Mouse (Mus musculus) gastrocnemius, postnatal 4 days (tissue): ENCODE measurements at regions not wholly inside any gene's neighbourhood (a gene's known extent, or its start where the extent isn't known, plus 50 kb on each side); places are given as distances from the start of the nearest gene placed in this dataset.

Experiments
- DNase-seq, 2 experiments: peaks; one replicate each; pipeline ENCODE4 v3.0.0; 2021 to 2022; ENCODE audit warnings: low spot score in 2 of 2, mixed read lengths in 2 of 2

DNA sequence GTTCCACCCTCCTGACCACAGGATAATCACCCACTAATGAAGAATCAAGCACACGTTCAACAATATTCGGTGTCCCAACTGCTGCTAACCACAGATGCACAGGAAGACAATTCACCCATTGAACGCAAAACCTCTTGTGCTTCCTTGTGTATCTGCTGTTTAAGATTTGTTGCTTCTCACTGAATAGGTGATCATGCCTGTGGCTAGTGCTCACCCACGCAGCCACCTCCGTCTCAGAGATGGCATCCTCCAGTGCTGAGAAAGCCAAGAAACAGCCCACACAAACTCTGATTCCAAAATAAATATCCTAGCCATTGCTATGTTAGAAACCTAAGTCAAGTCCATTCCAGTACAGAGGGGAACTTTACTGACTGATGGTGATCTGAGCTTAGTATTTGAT lies 520.7 kb upstream of the Adamts16 start:
- DNase-seq: no peak

DNA sequence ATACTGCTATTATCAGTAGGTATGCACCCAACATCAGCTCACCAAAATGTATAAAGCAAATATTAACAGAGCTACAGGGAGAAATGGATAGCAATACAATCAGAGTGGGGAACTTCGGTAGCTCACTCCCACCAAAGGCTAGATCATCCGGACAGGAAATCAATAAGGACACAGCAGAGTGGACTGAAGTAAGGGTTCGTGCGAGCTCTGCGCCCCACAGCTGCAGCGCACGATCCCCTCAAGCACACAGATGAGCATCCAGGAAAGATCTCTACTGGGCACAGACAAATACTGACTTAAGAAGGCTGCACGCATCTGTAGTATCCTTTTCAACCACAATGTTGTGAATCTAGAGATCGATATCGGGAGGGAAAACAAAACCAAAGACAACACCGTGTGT lies 517.5 kb upstream of the Adamts16 start:
- no peak for DNase-seq

DNA sequence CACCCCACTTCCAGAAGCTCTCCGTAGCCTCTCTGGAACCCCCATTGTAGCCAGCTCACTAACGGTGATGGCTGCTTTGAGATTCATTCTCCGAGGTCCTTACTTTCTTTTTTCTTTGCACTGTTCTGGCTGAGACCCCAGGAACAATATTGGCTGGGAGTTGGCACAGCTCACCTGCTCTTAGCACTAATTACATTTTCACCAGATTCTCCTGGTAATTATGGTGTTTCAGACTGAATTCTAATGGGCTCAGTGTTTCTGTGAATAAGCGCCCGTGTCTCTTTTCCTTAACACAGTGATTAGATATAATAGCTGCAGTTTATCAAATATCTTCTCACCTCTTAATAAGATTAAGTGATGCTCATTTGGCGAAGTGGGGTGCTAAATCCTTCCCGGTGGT lies 509.2 kb upstream of the Adamts16 start:
- no peak for DNase-seq

DNA sequence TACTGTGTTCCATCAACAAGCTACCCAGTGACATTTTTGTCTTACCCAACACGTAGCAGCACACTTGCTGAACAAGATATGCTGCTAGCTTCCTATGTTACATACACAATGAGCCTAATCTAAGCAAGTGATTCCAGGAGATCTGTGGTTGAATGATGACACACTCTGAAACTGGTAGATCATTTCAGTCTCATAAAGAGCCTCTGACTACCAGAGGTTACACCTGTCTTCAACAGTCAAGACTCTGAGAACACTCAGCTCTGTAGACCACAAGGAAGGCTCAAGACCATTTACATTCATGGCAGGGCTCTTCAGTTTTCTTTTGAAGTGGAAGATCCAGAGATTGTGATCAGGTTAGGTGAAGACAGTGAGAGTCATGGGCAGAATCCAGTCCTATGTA lies 501.3 kb upstream of the Adamts16 start:
- no peak for DNase-seq

DNA sequence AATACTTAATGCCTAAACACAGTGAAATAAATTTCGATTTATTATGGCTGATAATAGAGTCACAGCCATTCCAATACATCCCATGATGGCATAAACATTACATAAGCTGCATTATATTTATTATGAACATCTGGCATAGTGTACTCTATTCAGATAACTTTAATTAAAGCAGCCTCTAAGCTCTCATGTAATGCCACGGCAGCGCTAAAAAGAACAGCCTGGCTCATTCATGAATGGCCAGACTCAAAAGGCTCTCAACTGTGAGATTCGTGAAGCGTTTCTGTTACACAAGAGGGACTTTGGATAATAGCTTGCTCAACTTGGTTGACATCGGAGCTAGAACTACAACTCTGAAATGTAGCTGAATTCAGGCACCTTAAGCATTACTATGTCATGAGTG lies 497.1 kb upstream of the Adamts16 start:
- no peak for DNase-seq

DNA sequence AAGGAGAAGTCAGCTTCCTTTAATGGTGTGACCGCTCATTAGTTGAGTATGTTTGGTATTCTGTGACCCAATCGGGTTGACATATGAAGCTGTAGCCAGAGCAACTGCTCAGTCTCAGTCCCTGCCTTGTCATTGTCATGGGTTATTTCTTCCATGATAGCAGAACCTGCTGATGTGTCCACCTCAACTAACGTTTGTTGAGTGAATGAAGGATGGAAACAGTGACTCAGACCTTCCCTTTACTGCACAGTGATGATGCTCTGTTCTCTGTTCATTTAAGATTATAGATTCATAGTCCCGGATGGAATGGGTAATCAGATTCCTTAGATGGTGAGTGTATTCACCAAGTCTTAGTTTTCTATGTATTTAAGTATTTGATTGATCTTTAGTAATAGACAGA lies 493.3 kb upstream of the Adamts16 start:
- no peak for DNase-seq

DNA sequence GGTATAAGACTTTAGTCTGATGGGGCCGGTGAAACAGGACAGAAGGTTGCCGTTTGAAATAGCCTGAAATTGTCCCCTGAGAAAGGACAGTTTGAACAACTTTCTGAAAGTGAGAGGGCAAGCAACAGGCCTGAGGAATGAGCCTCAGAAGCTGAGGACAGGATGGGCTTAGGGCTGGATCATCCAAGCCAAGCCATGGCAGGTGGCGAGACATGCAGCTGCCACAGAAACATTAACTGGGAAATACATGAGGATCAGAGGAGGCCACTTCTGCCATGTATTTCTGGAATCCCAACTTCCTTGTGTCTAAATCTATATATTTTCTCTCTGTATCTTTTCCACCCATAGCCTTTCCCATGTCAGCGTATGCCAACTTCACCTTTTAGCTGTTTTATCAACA lies 491.5 kb upstream of the Adamts16 start:
- no peak for DNase-seq

DNA sequence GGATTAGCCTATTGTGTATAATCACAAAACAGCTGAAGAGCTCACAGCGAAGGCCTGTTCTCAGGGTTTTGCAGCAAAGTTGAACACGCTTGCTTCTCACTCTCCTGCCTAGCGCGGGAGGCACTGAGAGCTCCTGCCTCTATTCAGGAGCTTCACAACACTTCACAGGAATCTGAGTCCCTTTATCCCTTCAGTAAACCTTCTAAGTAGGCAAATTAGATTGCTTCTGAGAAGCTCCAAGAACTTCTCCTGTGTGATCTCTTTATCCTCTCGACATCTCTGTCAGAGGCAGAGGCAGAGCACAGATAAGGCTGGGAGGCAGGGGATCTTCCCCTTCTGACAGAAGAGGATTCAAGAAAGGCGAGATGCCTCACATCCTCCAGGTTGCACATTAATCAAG lies 488.7 kb upstream of the Adamts16 start:
- DNase-seq: no peak

DNA sequence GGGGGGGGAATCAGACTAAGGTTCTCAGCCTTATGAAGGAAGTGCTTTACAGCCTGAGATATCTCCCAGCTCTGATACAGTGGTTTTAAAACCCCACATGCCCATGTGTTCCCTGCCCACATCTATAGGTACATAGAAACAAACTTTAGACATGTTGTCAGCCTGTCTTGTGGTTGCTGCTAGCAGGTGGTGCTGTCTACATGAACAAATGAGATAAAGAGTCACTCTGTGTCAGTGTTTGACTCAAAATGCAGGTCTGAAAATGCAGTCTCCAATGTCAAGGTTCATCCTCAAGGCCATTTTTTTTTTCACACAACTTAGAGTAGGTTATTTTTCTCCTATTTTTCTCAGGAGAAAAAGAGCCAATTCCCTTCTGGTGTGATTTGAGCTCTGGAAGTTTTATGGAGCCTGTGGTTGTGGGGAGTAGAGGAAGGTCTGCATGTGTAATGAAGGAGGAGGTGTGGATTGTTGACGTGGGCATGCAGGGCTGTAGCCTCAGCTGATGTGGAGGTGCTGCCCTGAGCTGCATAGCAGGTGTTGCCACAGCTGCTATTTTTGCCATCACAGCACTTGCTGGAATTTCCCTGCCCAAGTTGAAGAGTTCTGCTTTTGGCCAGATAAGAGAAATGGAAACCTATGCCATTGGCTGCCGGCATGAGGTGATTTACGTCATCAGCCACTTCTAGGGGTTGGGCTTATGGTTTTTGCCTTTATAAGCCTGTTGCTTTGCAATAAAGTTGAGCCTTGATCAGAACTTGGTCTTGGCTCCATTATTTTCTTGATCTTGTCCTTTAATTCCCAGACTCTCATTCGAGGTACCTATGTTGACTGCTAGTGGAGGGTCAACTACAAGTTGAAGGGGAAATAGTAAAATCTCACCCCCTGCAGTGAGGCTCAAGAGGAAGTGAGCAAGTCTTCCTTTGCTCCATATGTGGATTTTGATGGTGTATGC lies 486.5 kb upstream of the Adamts16 start:
- DNase-seq: no peak

DNA sequence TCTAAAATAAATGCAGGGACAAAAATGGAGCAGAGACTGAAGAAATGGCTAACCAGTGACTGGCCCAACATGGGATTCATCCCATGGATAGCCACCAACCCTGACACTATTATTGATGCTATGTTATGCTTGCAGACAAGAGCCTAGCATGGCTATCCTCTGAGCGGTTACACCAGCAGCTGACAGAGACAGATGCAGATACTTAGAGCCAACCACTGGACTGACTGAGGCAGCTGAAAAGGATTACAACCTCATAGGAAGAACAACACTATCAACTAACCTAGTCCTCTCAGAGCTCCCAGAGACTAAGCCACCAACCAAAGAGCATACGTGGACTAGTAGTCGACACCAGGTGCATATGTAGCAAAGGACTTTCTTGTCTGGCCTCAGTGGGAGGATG lies 478.9 kb upstream of the Adamts16 start:
- no peak for DNase-seq

DNA sequence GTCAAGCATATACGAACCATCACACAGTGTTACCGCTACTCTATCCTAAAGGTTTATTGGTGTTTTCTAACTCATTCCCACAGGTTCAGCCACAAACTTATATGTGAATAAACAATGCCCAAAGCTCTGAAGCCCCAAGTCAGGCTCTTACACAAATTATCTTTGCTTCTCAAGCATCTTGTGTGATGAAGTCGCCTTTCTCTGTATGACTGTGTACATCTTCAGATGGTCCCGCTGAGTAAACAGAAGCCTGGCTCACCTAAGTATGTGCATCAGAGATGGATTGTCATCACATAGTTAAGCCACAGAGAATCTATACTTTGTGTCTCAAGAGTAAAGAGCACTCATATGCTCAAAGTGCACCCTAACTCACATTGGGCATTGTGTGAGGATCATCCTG lies 462.3 kb upstream of the Adamts16 start:
- no peak for DNase-seq

DNA sequence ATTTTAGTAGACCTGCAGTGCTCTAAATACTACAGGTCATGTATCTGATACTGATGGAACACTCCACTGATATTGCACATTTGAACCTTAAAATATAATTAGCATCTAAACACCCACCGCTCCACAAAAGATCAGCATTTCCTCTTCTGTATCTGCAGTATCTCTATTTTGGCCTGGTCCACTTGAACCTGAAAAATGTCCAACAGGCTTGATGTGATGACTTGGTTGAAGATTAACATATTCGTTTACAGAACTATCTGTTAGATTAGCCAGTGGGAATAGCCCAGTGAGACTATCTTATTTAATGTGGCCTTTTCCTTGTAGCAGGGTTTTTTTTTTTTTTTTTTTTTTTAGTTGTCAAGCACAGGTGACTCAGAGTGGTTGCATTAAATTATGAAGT lies 434.4 kb upstream of the Adamts16 start:
- no peak for DNase-seq

DNA sequence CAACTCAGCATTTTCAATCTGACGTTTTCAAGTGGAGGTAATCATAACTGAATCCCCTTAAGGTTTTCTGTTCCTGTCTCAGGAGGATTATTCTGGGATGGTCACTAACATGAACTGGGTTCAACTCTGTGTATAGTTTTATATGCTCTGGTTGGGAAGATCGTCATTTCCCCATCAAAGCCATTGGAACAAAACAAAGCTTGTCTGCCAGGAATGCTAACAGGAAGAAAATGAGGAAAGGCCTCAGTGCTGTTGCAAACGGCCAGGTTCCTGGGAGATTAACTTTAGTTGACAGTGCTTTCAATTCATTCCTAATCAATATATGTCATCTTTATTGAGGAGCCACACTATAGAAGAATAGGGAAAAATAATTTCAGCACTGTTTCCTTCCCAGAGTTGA lies 432.5 kb upstream of the Adamts16 start:
- no peak for DNase-seq

DNA sequence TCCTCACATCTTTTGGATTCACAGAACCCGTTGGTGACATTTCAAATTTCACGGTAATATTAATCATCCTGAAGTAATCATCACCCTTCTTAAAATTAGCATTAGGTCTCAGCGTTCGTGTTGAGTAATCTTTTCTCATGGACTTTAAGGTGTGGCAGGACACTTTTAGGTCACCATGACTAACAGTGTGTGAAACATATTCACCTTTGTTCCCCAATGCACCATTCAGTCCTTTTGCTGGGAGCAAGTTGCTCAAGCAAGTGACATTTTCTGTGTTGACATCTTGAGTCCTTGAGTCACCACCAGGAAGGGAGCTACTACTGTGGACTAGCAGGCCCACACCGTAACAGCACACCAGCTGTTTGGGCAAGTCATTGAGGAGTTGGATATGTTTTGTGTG lies 431.9 kb upstream of the Adamts16 start:
- DNase-seq: no peak

DNA sequence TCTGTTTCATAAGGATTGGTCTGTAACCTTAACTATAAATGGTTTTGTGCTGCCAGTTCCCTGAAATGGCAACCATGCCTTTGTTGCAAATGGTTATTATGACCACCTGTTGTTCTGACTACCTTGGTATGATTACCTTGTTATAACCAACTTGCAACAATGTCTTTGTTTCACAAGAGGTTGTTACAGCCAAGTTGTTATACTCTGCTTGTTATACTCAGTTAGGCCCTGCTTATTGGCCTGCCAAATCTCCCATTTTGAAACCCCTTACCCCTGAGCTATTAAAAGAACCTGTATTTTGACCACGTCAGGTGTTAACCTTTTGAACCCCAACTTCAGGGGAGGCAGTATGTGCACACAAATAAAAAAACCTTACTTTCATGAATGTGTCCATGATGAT lies 431.5 kb upstream of the Adamts16 start:
- DNase-seq: no peak

DNA sequence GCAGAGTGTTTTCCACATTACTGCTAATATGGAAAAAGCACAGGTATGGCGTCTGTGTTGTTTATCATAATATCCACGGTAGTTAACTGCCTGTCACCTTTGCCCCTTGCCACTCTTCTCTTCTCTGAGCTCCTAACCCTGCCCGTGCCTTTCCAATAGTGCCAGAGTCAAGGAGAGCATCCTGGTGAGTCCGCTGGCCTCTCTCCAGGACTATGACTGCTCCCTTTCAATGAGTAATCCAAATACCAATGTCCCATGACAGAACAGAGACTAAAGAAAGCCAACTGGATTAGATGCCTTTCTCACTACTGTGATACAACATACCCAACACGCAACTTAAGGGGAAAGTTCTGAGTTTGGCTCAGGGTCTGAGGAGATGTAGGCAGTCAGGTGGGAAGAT lies 430.8 kb upstream of the Adamts16 start:
- no peak for DNase-seq

DNA sequence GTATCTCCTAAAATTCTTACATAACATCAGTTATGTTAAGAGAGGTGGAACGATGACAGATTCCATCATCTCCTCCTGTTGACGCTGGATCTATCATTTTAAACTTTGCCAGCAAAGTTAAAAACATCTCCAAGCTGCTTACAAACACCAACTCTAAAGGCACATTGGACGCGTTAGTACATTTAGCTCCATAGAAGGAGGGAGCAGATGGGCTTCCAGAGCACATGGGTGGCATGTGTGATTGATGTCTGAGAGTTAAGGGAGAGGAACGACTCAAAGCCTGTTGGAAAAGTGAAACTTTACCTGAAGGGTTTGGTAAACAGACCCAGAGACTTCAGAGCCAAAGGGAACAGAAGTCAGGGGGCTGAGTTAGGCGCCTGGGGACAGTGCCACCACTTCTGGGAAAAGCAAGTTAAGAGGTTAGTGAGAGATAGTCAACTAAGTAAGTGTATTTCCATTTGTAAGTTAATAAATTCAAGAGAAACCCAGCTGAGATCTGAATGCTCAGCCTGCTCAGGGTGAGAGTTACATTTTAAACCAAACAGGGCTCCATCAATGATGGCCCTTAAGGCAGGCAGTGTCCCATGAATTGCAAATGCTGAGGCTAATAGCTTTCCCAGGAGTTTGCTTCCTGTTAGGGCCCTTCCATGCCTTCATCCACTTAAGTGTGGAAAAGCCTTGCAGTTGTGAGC lies 430.3 kb upstream of the Adamts16 start:
- DNase-seq: no peak

DNA sequence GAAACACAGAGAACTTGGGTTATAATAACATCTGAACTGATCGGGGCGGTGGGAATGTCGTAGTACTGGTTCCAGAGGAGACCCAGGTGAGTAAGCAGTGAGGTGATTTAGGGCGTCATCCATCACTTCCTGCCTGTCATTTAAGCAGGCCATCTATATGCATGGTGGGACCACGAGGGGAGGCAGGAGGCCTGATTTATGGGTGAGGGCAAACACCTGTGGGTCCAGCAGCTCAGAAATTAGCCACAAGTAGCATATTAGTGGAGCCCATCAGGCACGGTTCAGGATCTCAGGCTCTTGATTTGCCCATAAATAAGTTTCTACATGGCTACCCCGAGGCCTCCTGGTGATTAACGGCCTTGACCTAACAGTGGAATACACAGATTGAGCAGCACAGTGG lies 428.8 kb upstream of the Adamts16 start:
- DNase-seq: no peak

DNA sequence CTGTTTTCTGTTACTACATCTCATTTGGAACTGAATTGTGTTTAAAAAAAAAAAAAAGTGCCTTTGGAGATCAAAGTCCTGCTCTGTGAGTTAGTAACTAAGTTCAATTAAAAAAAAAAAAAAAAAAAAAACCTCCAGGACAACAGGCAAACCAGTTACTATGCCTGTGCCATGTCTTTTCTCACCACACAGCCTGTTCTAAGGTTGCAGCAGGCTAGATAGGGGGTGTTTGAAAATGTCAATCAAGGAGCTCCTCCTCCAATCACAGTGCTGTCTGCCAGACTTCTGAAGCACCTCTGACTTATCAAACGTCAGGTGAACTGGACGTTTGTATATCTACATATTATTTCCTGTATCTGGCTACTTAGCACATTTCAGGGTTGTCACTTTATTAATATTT lies 427.9 kb upstream of the Adamts16 start:
- no peak for DNase-seq

DNA sequence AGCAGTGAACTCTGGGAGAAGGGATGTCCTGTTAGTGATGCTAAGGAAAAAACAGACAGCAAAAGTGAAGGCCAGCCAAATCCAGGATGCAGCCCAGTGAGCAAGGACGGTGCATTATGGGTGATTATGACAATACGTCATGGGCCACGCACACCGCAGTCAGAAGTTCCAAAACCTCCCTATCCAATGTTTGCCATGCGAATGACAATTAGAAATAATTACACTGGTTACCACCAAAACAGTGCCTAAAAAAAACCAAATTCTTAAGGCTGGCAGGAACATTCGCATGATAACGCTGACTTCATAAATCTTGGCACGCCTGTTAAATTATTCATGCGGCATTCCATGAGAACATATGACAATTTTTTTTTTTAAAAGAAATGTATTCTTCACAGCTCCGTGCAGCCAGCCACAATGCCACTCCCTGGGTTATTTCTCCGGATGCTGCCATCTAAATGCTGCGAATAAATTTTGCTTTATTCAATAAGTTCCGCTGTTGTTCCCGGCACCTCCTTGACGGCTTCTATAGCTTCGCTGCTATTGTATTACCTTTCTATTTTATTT lies 421.8 kb upstream of the Adamts16 start:
- no peak for DNase-seq

DNA sequence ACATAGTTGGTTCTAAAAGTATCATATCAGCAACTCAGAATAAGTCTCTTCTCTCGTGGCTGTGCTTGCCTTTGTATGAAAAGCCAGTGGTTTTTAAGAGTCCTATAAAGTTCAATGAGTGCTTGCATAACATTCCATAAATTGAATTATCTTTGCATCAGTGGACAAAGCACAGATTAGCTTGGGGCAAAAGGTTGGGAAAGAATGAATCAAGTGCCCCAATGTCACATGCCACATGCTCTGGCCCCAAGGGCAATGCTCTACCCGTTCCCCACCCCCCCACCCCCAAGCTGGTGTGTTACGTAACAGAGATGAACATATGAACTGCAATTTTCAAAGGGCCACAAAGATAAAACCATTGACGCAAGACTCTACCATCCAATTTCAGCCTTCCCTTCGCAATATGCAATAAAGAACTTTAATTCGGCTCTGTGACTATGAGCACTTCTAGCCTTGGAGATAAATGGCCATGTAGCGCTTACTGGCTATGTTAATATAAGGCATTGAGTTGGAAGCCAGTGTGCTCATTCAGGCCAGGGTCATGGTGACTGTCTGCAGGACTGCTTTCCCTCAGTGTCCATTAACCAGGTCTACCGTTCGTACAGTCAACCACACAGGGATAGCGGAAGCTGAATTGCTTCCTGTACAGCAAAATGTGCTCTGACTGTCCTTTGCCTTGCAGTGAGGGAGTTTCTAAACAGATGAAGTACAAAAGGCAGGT lies 421.1 kb upstream of the Adamts16 start:
- no peak for DNase-seq

DNA sequence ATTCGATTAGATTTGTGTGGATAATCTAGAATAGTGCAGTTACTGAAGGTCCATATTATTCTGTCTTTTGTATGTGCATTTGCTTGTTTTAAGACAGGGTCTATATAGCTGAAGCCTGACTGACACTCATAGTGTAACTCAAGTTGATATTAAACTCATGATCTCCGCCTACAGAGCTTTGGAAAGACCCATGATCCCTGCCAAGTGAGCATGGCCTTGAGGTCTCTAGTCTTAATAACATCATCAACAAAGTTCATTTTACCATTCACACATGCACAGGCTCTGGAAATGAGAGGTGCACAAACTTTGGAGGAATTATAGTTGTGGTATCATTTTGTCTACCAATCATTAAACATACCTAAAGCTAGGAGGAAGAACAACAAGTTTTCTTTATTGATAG lies 412.4 kb upstream of the Adamts16 start:
- DNase-seq: no peak
